ENCODE assay signal across 30 mouse cellular contexts in genomic region chr5:145030476-145030875, GRCm38 (mm10). TPM values are rescaled to one million over a fixed set of nuclear protein-coding genes. Genes with fewer than 3 reads are reported as not detected.
"Had no signal": no experiment of that assay in that cellular context is flagged by ENCODE, and none has a peak within 500 bp of the region (broad histone marks: within the 10 kb centered on the region; RNA-seq: fewer than 3 reads in every experiment).

No protein-coding gene starts in this region.

RNA-seq across cellular contexts. Expression of gene Gm4871, which starts 2.1 kb away (rescaled TPM):
- polyA plus RNA-seq: limb, embryonic 10.5 days; limb, embryonic 11.5 days; limb, embryonic 12.5 days; limb, embryonic 13.5 days; limb, embryonic 14.5 days; limb, embryonic 15.5 days; liver, adult 2 months; liver, embryonic 11.5 days; liver, embryonic 12.5 days; liver, embryonic 13.5 days; liver, embryonic 14.5 days; liver, embryonic 15.5 days; liver, embryonic 16.5 days; liver, postnatal 0 days; lung, adult 2 months; lung, embryonic 14.5 days; lung, embryonic 15.5 days; lung, embryonic 16.5 days; lung, postnatal 0 days; macrophage; midbrain, embryonic 10.5 days; midbrain, embryonic 11.5 days; midbrain, embryonic 12.5 days; midbrain, embryonic 13.5 days; midbrain, embryonic 14.5 days; midbrain, embryonic 15.5 days; midbrain, embryonic 16.5 days; midbrain, postnatal 0 days; myocyte; neural tube, embryonic 11.5 days had no signal

RNA-seq across cellular contexts. Expression of gene 1700018F24Rik, which starts 12.3 kb away (rescaled TPM):
- polyA plus RNA-seq: limb, embryonic 10.5 days; limb, embryonic 11.5 days; limb, embryonic 12.5 days; limb, embryonic 13.5 days; limb, embryonic 14.5 days; limb, embryonic 15.5 days; liver, adult 2 months; liver, embryonic 11.5 days; liver, embryonic 12.5 days; liver, embryonic 13.5 days; liver, embryonic 14.5 days; liver, embryonic 15.5 days; liver, embryonic 16.5 days; liver, postnatal 0 days; lung, adult 2 months; lung, embryonic 14.5 days; macrophage; midbrain, embryonic 10.5 days; midbrain, embryonic 11.5 days; midbrain, embryonic 12.5 days; midbrain, embryonic 13.5 days; midbrain, embryonic 14.5 days; midbrain, embryonic 15.5 days; midbrain, embryonic 16.5 days; midbrain, postnatal 0 days; myocyte; neural tube, embryonic 11.5 days had no signal

RNA-seq across cellular contexts. Expression of gene Kpna7, which starts 53.4 kb away (rescaled TPM):
- polyA plus RNA-seq: limb, embryonic 10.5 days; limb, embryonic 13.5 days; limb, embryonic 14.5 days; limb, embryonic 15.5 days; liver, adult 2 months; liver, postnatal 0 days; lung, adult 2 months; lung, embryonic 14.5 days; lung, embryonic 15.5 days; lung, embryonic 16.5 days; lung, postnatal 0 days; macrophage; midbrain, embryonic 10.5 days; midbrain, embryonic 11.5 days; midbrain, embryonic 12.5 days; midbrain, embryonic 13.5 days; midbrain, embryonic 14.5 days; midbrain, embryonic 15.5 days; midbrain, embryonic 16.5 days; midbrain, postnatal 0 days; myocyte; neural tube, embryonic 11.5 days had no signal
